Mouse (Mus musculus) testis, adult 2 months (tissue): Measurements from ENCODE around the gene Aipl1. TPM values are rescaled to one million over a fixed set of nuclear protein-coding genes. Genes with fewer than 3 reads are reported as not detected.

Experiments used
- H3K27ac ChIP-seq: fragments of 200-500 bp; 2 replicates; pipeline ENCODE4 v1.5.1; 2012; ENCODE audit warnings: low read depth, low read length; ENCODE audit not compliant: control insufficient read depth, insufficient read depth
- H3K27me3 ChIP-seq: fragments of 200-500 bp; 2 replicates; pipeline ENCODE4 v1.6.1; 2012; ENCODE audit warnings: mild to moderate bottlenecking, low read length, moderate library complexity; ENCODE audit not compliant: control insufficient read depth, insufficient read depth
- H3K36me3 ChIP-seq: fragments of 200-500 bp; 2 replicates; pipeline ENCODE4 v1.6.1; 2012; ENCODE audit warnings: mild to moderate bottlenecking, low read length; ENCODE audit not compliant: control insufficient read depth, insufficient read depth
- H3K4me1 ChIP-seq: fragments of 200-500 bp; 2 replicates; pipeline ENCODE4 v1.6.1; 2012; ENCODE audit warnings: low read length; ENCODE audit not compliant: control insufficient read depth, insufficient read depth
- H3K4me3 ChIP-seq: fragments of 200-500 bp; 2 replicates; pipeline ENCODE4 v1.5.1; 2012; ENCODE audit warnings: low read depth, mild to moderate bottlenecking, low read length, moderate library complexity, mixed read lengths; ENCODE audit not compliant: control insufficient read depth
- CTCF ChIP-seq: fragments of 200-500 bp; IDR thresholded peaks from 2 replicates; pipeline ENCODE4 v1.5.1; 2012; ENCODE audit warnings: low read depth, mild to moderate bottlenecking, inconsistent platforms, low read length, moderate library complexity; ENCODE audit not compliant: control insufficient read depth, insufficient read depth, insufficient replicate concordance
- POLR2A ChIP-seq: fragments of 200-500 bp; IDR thresholded peaks from 2 replicates; pipeline ENCODE4 v1.6.1; 2012; ENCODE audit warnings: low read depth, mild to moderate bottlenecking, inconsistent platforms, low read length, moderate library complexity; ENCODE audit not compliant: control insufficient read depth
- polyA plus RNA-seq: library from polyadenylated mRNA; depleted of rRNA; stranded (reverse); fragments of >200 nt; gene quantifications from 2 replicates; pipeline ENCODE4 v1.2.3, GENCODE M21; 2012

Aipl1 gene
- polyA plus RNA-seq, 1 experiment: 0.62 TPM

DNA sequence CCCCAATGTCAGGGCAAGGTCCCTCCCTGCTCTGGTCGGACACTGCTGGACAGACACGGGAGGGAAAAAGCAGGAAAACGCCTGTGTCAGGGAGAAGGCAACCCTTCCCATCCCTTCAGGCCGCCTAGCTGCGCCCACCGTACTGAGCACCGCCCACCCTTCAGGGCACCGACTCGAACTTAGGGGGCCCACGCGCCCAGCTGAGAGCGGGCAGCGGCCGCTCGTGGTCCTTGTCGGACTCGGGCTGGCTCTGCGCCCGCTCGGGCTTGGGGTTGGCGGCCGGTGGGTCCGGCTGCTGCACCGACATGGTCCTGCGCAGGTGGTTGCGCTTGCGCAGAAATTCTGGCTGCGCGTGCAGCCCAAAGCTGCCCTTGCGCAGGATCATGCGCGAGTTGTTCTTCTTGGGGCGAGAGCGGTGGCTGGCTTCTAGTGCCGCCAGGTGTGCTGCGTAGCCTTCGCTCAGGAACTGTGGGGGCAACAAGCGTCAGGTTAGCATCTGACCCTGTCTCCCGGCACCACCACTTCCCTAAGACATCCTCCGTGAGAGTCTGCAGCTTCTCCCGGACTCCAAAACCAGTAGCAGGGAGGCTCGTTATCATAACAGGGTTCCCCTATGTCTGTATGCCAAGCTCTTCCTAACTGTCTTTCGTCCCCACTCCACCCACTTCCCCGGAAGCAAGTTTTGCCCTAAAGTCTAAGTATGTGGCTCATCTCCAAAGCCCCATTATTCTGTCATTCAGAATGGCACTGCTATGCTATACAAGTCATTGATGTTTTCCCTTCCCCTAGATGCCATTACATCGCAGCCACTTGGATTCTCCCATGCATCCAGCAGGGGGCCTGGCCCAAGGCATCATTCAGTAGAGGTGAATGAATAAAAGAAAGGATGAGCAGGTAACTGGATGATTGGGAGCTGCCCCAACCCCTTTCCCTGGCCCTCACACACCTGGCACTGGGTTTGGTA, 13.9 kb upstream of the Aipl1 start:
- H3K36me3 ChIP-seq: no peaks in the 10 kb centered on the region
- H3K4me1 ChIP-seq: peaks cover 9% of the 10 kb centered on the region
- no peak for TF ChIP-seq POLR2A
- no peak for TF ChIP-seq CTCF
- no peak overlapping the region for H3K27ac ChIP-seq
- H3K4me3 ChIP-seq: peak overlapping the region; percentile 68
- H3K27me3 ChIP-seq: no peaks in the 10 kb centered on the region

DNA sequence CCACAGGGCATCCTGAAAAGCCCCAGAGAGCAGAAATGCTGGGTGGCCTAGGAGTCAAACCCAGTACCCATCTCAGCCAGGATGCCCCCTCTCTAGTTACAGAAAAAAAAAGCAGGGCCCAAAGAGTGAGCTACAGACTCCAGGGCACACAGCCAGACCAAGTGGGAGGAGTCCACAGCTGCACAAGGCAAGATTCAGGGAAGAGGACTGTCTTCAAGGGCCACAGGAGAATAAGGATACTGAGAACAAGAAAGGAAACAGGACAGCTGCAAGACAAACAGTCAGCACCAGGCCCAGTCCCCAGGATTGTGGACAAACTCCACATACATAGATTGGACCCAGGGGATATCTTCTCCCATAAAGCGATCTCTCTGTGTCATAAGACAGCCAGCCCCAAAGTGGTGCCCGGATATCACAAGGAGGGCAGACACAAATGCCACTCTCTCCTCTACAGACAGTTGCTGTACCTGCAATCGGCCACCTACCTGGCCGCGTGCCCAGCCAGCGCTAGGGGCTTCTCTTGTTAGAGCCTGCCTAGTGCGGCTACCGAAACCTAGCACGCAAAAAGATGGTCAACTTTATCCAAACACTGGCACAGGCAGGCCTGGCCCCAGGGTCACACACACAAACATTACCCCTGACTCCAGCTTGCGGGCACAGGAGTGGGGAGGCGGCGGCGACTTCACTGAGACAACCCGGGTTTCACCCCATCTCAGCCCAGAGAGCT, 13.0 kb upstream of the Aipl1 start:
- Histone ChIP-seq H3K4me1 (peaks cover 9% of the 10 kb centered on the region), H3K27ac (no peak overlapping the region), H3K4me3 (peak overlapping the region; percentile 68), H3K27me3 (no peaks in the 10 kb centered on the region), H3K36me3 (no peaks in the 10 kb centered on the region)
- no peak for TF ChIP-seq POLR2A
- no peak for TF ChIP-seq CTCF

DNA sequence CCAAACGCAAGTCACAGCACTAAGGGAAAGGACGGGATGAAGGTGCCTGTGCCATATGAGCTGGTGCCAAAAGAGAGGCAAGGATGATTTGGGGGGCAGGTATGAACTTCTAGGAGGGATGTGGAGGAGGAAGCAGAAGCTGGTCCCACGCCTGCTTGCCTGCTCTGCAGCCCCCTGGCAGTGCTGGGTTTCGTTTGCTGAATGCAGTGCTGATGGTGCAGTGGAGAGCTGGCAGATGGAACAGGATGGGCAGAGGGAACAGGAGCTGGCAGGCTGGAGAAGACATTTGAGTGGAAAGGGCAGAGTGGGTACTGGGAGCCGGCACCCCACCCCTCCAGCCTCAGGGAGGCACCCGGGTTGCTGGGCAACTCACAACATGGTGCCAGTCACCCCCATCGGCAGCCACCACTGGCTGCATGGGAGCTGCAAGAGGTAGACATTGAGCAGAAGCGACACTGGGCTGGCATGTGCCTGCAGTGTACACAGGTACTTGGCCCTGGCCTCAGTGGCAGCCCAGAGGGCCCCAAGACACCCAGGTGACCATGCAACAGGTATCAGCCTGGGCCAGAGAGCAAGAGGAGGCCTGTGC, 12.0 kb upstream of the Aipl1 start:
- no peaks in the 10 kb centered on the region for H3K27me3 ChIP-seq
- H3K4me1 ChIP-seq: peaks cover 9% of the 10 kb centered on the region
- TF ChIP-seq POLR2A (no peak), CTCF (no peak)
- H3K36me3 ChIP-seq: no peaks in the 10 kb centered on the region
- no peak overlapping the region for H3K27ac ChIP-seq
- H3K4me3 ChIP-seq: no peak overlapping the region

DNA sequence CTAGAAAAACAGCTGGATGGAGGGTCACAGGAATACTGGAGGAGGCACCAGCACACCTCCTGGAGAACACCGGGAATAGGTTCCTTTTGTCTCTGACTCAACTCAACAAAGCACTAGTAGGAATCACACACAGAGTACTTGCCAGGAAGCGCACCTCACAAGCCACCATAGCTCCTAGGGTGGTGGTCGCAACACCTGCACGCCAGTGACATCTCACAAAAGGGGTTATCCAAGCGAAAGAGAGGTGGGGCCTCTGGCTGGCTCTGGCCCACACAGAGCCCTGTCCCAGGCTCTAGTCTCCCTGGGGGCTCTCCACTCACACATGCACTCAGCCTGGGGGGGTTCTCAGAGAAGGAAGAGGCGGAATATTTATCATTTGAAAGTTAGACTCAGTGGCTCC, 11.4 kb upstream of the Aipl1 start:
- H3K27me3 ChIP-seq: no peaks in the 10 kb centered on the region

DNA sequence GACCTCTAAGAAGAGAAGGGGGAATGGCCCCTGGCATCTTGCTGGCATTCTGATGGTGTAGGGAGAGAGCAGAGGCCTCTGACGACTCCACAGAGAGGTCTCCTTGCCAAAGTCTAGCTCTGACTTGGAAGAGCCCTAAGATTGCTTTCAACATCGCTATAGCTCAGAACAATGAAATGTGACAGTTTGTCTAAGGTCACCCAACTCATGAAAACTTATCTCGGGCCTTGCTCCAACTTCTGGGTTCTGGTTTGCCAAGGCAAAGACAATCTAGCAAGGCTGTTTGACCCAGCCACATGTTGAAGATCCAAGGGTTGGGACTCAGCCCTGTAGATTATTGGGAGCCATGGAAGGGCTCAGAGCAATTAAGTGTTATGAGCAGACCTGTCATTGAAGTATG, 6.9 kb upstream of the Aipl1 start:
- Histone ChIP-seq H3K27ac (no peak overlapping the region), H3K4me1 (peaks cover 13% of the 10 kb centered on the region), H3K27me3 (no peaks in the 10 kb centered on the region), H3K4me3 (no peak overlapping the region), H3K36me3 (no peaks in the 10 kb centered on the region)
- TF ChIP-seq CTCF: no peak
- no peak for TF ChIP-seq POLR2A

More for the DNA sequence above, 11.4 kb upstream of the Aipl1 start:
- Histone ChIP-seq H3K4me3 (no peak overlapping the region), H3K27ac (no peak overlapping the region), H3K4me1 (peaks cover 9% of the 10 kb centered on the region), H3K36me3 (no peaks in the 10 kb centered on the region)
- TF ChIP-seq POLR2A (no peak), CTCF (no peak)

DNA sequence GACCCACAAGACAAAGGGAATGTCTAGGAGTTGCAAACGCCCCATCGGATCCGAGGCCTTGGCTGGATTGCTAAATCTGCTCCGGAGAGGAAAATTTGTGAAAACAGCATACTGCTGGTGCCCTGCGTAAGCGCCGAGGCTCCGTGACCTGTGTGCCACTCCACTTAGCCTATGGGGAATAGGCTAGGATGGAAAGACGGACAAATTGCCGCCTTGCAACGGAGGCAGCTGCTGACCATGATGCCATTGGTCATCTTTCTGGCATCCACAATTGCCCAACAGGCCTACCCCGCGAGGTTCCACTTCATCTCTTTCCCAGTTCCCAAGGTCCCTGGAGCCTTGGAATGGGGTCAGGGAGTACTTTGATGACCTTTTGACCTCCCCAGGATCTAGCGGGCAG, 5.3 kb upstream of the Aipl1 start:
- no peaks in the 10 kb centered on the region for H3K27me3 ChIP-seq
- H3K27ac ChIP-seq: no peak overlapping the region
- peaks cover 13% of the 10 kb centered on the region for H3K4me1 ChIP-seq
- peak overlapping the region; percentile 31 for H3K4me3 ChIP-seq
- TF ChIP-seq POLR2A (no peak), CTCF (no peak)
- H3K36me3 ChIP-seq: no peaks in the 10 kb centered on the region

DNA sequence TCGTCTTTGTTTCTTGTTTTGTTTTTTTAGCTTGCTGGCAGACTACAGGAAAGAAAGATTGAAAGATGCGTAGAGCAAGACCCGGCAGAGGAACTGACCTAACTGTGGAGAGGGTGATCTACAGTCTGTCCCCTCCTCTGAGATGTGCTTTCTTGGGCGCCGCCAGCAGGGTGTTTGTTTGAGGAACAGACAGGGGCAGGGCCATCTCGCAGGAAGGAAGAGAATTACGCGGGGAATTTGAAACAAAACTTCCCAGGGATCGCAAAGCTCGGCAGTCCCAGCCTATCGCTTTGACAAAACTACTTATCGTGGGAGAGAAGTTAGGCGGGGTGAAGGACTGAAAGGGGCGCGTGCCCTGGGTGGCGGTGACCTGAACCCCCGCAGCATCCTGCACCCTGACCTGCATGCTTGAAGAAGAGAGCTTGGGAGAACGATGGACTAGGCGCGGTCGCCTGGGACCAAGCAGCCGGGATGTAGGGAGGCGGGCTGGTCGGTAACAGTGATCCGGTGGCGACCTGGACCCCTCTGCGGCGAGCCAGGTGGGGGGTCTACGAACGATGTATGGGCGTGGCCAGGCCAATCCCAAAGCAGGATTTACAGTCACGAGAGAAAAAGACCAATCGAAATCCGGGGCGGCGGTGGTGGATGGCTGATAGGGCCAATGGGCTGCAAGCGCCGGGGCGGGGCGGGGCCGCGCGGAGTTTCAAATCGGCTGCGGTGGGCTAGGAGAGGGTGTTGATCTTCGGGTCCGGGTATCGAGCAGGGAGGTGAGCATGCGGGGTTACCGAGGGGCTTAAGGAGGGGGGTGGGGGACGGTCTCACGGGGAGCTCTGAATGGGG, 4.7 kb upstream of the Aipl1 start, which contains the start of gene Pimreg:
Gene Pimreg, plus strand, starts transcription at position 265 of the 840 bp plus-strand sequence.
- no peaks in the 10 kb centered on the region for H3K36me3 ChIP-seq
- H3K27ac ChIP-seq: no peak within 1 kb of the TSS
- TF ChIP-seq POLR2A: no peak
- peak; percentile 7; the same call in 1 of the 2 replicates for TF ChIP-seq CTCF
- peaks cover 13% of the 10 kb centered on the region for H3K4me1 ChIP-seq
- peak within 1 kb of the TSS; percentile 86 for H3K4me3 ChIP-seq
- H3K27me3 ChIP-seq: no peaks in the 10 kb centered on the region
